Mouse (Mus musculus) liver, embryonic 11.5 days (tissue): ENCODE measurements around the gene Ehd4. TPM values are rescaled to one million over a fixed set of nuclear protein-coding genes. Genes with fewer than 3 reads are reported as not detected.

ENCODE experiments used
- ATAC-seq: fragments of 200-750 bp; cut with Nextera tagmentation; replicated peaks from 2 replicates; pipeline ENCODE4 v1.8.0; 2017; ENCODE audit warnings: moderate number of reproducible peaks, mild to moderate bottlenecking, moderate TSS enrichment, moderate library complexity; ENCODE audit not compliant: low FRiP score
- DNase-seq: peaks from one replicate; pipeline ENCODE4 v3.0.0-alpha.2; 2017; ENCODE audit warnings: low spot score
- H3K27ac ChIP-seq: fragments of 300-500 bp; sonication (generic); 2 replicates; pipeline ENCODE4 v1.5.1; 2014; ENCODE audit warnings: mild to moderate bottlenecking, low read depth, low read length, control low read depth
- H3K27me3 ChIP-seq: fragments of 300-500 bp; sonication (generic); replicated peaks from 2 replicates; pipeline ENCODE4 v1.6.1; 2014; ENCODE audit warnings: low read length, mixed read lengths; ENCODE audit not compliant: control insufficient read depth, insufficient read depth
- H3K36me3 ChIP-seq: fragments of 300-500 bp; sonication (generic); 2 replicates; pipeline ENCODE4 v1.6.1; 2014; ENCODE audit warnings: mild to moderate bottlenecking, low read length, moderate library complexity, mixed read lengths; ENCODE audit not compliant: control insufficient read depth, insufficient read depth
- H3K4me1 ChIP-seq: fragments of 300-500 bp; sonication (generic); replicated peaks from 2 replicates; pipeline ENCODE4 v1.6.1; 2014; ENCODE audit warnings: low read length, mixed read lengths; ENCODE audit not compliant: control insufficient read depth, insufficient read depth
- H3K4me2 ChIP-seq: fragments of 300-500 bp; sonication (generic); 2 replicates; pipeline ENCODE4 v1.6.1; 2014; ENCODE audit warnings: mild to moderate bottlenecking, control low read depth, moderate library complexity
- H3K4me3 ChIP-seq: fragments of 300-500 bp; sonication (generic); 2 replicates; pipeline ENCODE4 v1.5.1; 2014; ENCODE audit warnings: low read depth, low read length, control low read depth
- H3K9ac ChIP-seq: fragments of 300-500 bp; sonication (generic); 2 replicates; pipeline ENCODE4 v1.6.1; 2014; ENCODE audit warnings: low read depth, low read length, control low read depth
- H3K9me3 ChIP-seq: fragments of 300-500 bp; sonication (generic); 2 replicates; pipeline ENCODE4 v1.6.1; 2016; ENCODE audit warnings: low read length, inconsistent platforms, mixed read lengths; ENCODE audit not compliant: control insufficient read depth
- WGBS: fragments of 180-500 bp; shearing (Covaris S2); extraction: QIAGEN DNeasy Blood & Tissue Kit; methylation state at CpG from one replicate; pipeline ENCODE4 v1.1.7; 2014; 5-methylcytosine and 5-hydroxymethylcytosine counted together
- polyA plus RNA-seq: library from polyadenylated mRNA; unstranded; fragments of >200 nt; fragmentation: Nextera tagmentation; extraction: Ambion mirVana; gene quantifications from 2 replicates; pipeline ENCODE4 v1.2.1, GENCODE M21; 2014

The Ehd4 gene
- polyA plus RNA-seq, 1 experiment from 2014 or later = 24.1 TPM

DNA sequence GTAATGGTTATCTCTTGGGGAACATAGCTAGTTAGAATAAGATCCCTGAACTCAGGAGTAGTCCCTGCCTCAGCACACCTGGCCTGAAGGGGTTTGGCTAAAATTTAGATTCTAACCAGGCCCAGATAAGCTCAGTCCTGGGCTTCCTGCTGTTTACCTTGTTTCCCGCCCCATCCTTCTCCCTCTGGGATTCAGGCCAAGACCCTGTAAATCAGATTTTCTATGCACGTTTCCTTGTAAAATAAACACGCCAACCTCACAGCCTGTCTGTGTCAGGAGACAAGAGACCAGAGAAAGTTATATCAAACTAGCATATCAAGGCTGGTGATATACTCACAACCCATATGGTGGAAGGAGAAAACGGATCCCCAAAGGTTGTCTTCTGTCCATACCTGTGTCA lies 42.8 kb downstream of the Ehd4 start:
- Histone ChIP-seq H3K4me3 (no peak overlapping the region), H3K27ac (no peak overlapping the region), H3K27me3 (no peaks in the 10 kb centered on the region), H3K4me1 (peaks cover 6% of the 10 kb centered on the region), H3K9ac (no peak overlapping the region), H3K4me2 (no peak overlapping the region), H3K9me3 (no peaks in the 10 kb centered on the region), H3K36me3 (no peaks in the 10 kb centered on the region)
- WGBS = 74% methylated on average over 4 of the region's 4 CpGs
- DNase-seq (no peak), ATAC-seq (no peak)

GRCm38 (mm10) chr2:120111172-120111571 lies 43.2 kb downstream of the Ehd4 start:
- no peak for DNase-seq
- H3K4me2 ChIP-seq = no peak overlapping the region
- no peak overlapping the region for H3K9ac ChIP-seq
- H3K27me3 ChIP-seq = no peaks in the 10 kb centered on the region
- whole genome bisulfite sequencing = 66% methylated on average over 3 of the region's 3 CpGs
- no peak overlapping the region for H3K27ac ChIP-seq
- H3K36me3 ChIP-seq = no peaks in the 10 kb centered on the region
- no peak for ATAC-seq
- H3K4me1 ChIP-seq = peaks cover 6% of the 10 kb centered on the region
- H3K9me3 ChIP-seq = no peaks in the 10 kb centered on the region
- no peak overlapping the region for H3K4me3 ChIP-seq

DNA sequence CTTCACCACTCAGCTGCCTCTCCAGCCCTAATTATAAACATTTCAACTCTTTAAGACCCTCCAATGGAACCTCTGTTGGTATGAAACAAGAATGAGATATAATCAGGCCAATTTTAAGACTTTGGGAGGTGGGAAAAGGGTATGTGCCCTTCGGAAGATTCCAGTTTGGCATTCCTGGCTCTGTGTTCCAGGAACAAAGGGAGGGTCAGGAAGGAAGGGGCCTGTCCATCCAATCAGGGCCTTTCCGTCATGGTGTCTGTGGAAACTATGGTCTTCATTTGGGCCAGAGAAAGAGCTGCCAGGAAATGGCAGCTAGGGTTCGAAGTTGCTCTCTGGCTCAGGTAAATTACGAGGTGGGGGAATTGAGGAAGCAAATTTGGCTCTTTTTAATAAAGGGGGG lies 46.3 kb downstream of the Ehd4 start:
- ATAC-seq (no peak), DNase-seq (no peak)
- Histone ChIP-seq H3K27ac (no peak overlapping the region), H3K4me2 (no peak overlapping the region), H3K36me3 (no peaks in the 10 kb centered on the region), H3K4me3 (no peak overlapping the region), H3K9me3 (no peaks in the 10 kb centered on the region), H3K9ac (no peak overlapping the region), H3K27me3 (no peaks in the 10 kb centered on the region), H3K4me1 (peaks cover 5% of the 10 kb centered on the region; the same call in 1 of the 2 replicates)
- 79% methylated on average over 4 of the region's 4 CpGs for WGBS

- Histone ChIP-seq H3K9me3 (no peaks in the 10 kb centered on the region), H3K4me3 (no peak overlapping the region), H3K9ac (no peak overlapping the region), H3K4me1 (peaks cover 7% of the 10 kb centered on the region; the same call in 1 of the 2 replicates), H3K4me2 (no peak overlapping the region), H3K27me3 (no peaks in the 10 kb centered on the region), H3K36me3 (no peaks in the 10 kb centered on the region), H3K27ac (no peak overlapping the region)
- 87% methylated on average over 2 of the region's 2 CpGs for whole genome bisulfite sequencing
- DNase-seq (no peak), ATAC-seq (no peak)
These were observed 47.0 kb downstream of the Ehd4 start for GRCm38 (mm10) chr2:120107446-120107845.

- H3K27ac ChIP-seq = no peak overlapping the region
- no peaks in the 10 kb centered on the region for H3K9me3 ChIP-seq
- H3K4me1 ChIP-seq = peaks cover 7% of the 10 kb centered on the region; the same call in 1 of the 2 replicates
- ATAC-seq (no peak), DNase-seq (no peak)
- 83% methylated on average over 8 of the region's 8 CpGs for WGBS
- no peaks in the 10 kb centered on the region for H3K27me3 ChIP-seq
- no peak overlapping the region for H3K9ac ChIP-seq
- H3K4me3 ChIP-seq = no peak overlapping the region
- no peaks in the 10 kb centered on the region for H3K36me3 ChIP-seq
- H3K4me2 ChIP-seq = no peak overlapping the region
These were observed 47.9 kb downstream of the Ehd4 start for GRCm38 (mm10) chr2:120106397-120106973.

GRCm38 (mm10) chr2:120105861-120106260 lies 48.5 kb downstream of the Ehd4 start:
- Histone ChIP-seq H3K9ac (no peak overlapping the region), H3K9me3 (no peaks in the 10 kb centered on the region), H3K27ac (no peak overlapping the region), H3K4me2 (no peak overlapping the region), H3K4me3 (no peak overlapping the region), H3K4me1 (peaks cover 7% of the 10 kb centered on the region; the same call in 1 of the 2 replicates), H3K36me3 (no peaks in the 10 kb centered on the region), H3K27me3 (no peaks in the 10 kb centered on the region)
- no peak for ATAC-seq
- DNase-seq = no peak
- 58% methylated on average over 3 of the region's 3 CpGs for WGBS

DNA sequence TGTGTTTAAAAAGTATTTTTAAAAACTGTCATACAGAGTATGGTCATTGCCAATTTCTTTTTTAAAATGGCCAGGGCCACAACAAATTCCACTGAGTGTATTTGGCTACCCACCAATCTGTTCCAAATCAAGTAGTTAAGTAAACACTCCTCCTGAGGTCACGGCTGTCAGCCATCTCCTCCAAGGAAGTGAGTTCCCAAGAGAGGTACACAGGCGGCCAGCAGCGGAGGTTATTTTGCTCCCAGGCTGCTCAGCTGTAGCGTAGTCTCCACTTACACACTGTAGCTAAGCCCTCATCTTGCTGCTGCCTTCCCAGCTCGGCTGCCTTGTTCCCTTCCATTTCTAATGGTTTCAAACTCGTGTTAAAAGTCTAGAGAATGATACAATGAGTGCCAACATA lies 51.5 kb downstream of the Ehd4 start:
- Histone ChIP-seq H3K9ac (no peak overlapping the region), H3K4me1 (peaks cover 15% of the 10 kb centered on the region), H3K27ac (no peak overlapping the region), H3K4me3 (no peak overlapping the region), H3K4me2 (no peak overlapping the region), H3K27me3 (no peaks in the 10 kb centered on the region), H3K9me3 (no peaks in the 10 kb centered on the region), H3K36me3 (peaks cover 5% of the 10 kb centered on the region; the same call in 1 of the 2 replicates)
- ATAC-seq (no peak), DNase-seq (no peak)
- 47% methylated on average over 6 of the region's 6 CpGs for WGBS

- no peak overlapping the region for H3K4me2 ChIP-seq
- H3K27ac ChIP-seq = no peak overlapping the region
- no peak overlapping the region for H3K9ac ChIP-seq
- H3K4me3 ChIP-seq = no peak overlapping the region
- ATAC-seq = no peak
- no peaks in the 10 kb centered on the region for H3K27me3 ChIP-seq
- no peak for DNase-seq
- 71% methylated on average over 2 of the region's 2 CpGs for WGBS
- H3K36me3 ChIP-seq = peaks cover 5% of the 10 kb centered on the region; the same call in 1 of the 2 replicates
- peaks cover 15% of the 10 kb centered on the region for H3K4me1 ChIP-seq
- H3K9me3 ChIP-seq = no peaks in the 10 kb centered on the region
These were observed 52.0 kb downstream of the Ehd4 start for GRCm38 (mm10) chr2:120102450-120102849.

GRCm38 (mm10) chr2:120101961-120102360 lies 52.4 kb downstream of the Ehd4 start:
- Histone ChIP-seq H3K36me3 (peaks cover 5% of the 10 kb centered on the region; the same call in 1 of the 2 replicates), H3K27me3 (no peaks in the 10 kb centered on the region), H3K27ac (no peak overlapping the region), H3K9ac (no peak overlapping the region), H3K4me2 (no peak overlapping the region), H3K4me1 (peaks cover 15% of the 10 kb centered on the region), H3K9me3 (no peaks in the 10 kb centered on the region), H3K4me3 (no peak overlapping the region)
- DNase-seq (no peak), ATAC-seq (no peak)
- WGBS = 91% methylated on average over 11 of the region's 11 CpGs
